Mouse (Mus musculus): Measurements from ENCODE around the gene Iqce. TPM values are rescaled to one million over a fixed set of nuclear protein-coding genes. Genes with fewer than 3 reads are reported as not detected.
A peak's percentile ranks its signal among the peaks of the same experiment; 100 is the strongest.

The Iqce gene
- total RNA-seq, 1 experiment from 2014 or later = 34.4 TPM

- ATAC-seq (replicated peaks in 1 of 2; ENCODE audit: insufficient read depth in 1 of 2, low FRiP score in 2 of 2, low TSS enrichment in 1 of 2, low read depth in 1 of 2, poor library complexity in 2 of 2, severe bottlenecking in 2 of 2) = no peak
These were observed 18.6 kb upstream of the Iqce start for GRCm38 (mm10) chr5:140720773-140721172.

- no peak for ATAC-seq (replicated peaks in 1 of 2; ENCODE audit: insufficient read depth in 1 of 2, low FRiP score in 2 of 2, low TSS enrichment in 1 of 2, low read depth in 1 of 2, poor library complexity in 2 of 2, severe bottlenecking in 2 of 2)
These were observed 8.9 kb upstream of the Iqce start for GRCm38 (mm10) chr5:140711040-140711439.

- no peak for ATAC-seq (replicated peaks in 1 of 2; ENCODE audit: insufficient read depth in 1 of 2, low FRiP score in 2 of 2, low TSS enrichment in 1 of 2, low read depth in 1 of 2, poor library complexity in 2 of 2, severe bottlenecking in 2 of 2)
These were observed 8.1 kb upstream of the Iqce start for GRCm38 (mm10) chr5:140710315-140710714.

- ATAC-seq (replicated peaks in 1 of 2; ENCODE audit: insufficient read depth in 1 of 2, low FRiP score in 2 of 2, low TSS enrichment in 1 of 2, low read depth in 1 of 2, poor library complexity in 2 of 2, severe bottlenecking in 2 of 2) = no peak
These were observed 3.5 kb upstream of the Iqce start for GRCm38 (mm10) chr5:140705501-140706171.

- ATAC-seq (replicated peaks in 1 of 2; ENCODE audit: insufficient read depth in 1 of 2, low FRiP score in 2 of 2, low TSS enrichment in 1 of 2, low read depth in 1 of 2, poor library complexity in 2 of 2, severe bottlenecking in 2 of 2) = peak; percentile 89 to 90
These were observed 2.4 kb upstream of the Iqce start, which contains the start of gene Brat1 for GRCm38 (mm10) chr5:140704378-140705251. Brat1 (plus strand) TSS chr5:140705011.

GRCm38 (mm10) chr5:140703480-140704377 lies 1.6 kb upstream of the Iqce start:
- ATAC-seq (replicated peaks in 1 of 2; ENCODE audit: insufficient read depth in 1 of 2, low FRiP score in 2 of 2, low TSS enrichment in 1 of 2, low read depth in 1 of 2, poor library complexity in 2 of 2, severe bottlenecking in 2 of 2) = no peak

- no peak for ATAC-seq (replicated peaks in 1 of 2; ENCODE audit: insufficient read depth in 1 of 2, low FRiP score in 2 of 2, low TSS enrichment in 1 of 2, low read depth in 1 of 2, poor library complexity in 2 of 2, severe bottlenecking in 2 of 2)
These were observed 519 bp upstream of the Iqce start for GRCm38 (mm10) chr5:140702618-140703175.

- peak in 1 of 2 experiments; percentile 8; a peak in 1 of 4 replicates for ATAC-seq (replicated peaks in 1 of 2; ENCODE audit: insufficient read depth in 1 of 2, low FRiP score in 2 of 2, low TSS enrichment in 1 of 2, low read depth in 1 of 2, poor library complexity in 2 of 2, severe bottlenecking in 2 of 2)
These were observed 517 bp downstream of the Iqce start for GRCm38 (mm10) chr5:140701661-140702060.

- no peak for ATAC-seq (replicated peaks in 1 of 2; ENCODE audit: insufficient read depth in 1 of 2, low FRiP score in 2 of 2, low TSS enrichment in 1 of 2, low read depth in 1 of 2, poor library complexity in 2 of 2, severe bottlenecking in 2 of 2)
These were observed 2.4 kb downstream of the Iqce start for GRCm38 (mm10) chr5:140699776-140700175.

GRCm38 (mm10) chr5:140695987-140696386 lies 6.2 kb downstream of the Iqce start:
- no peak for ATAC-seq (replicated peaks in 1 of 2; ENCODE audit: insufficient read depth in 1 of 2, low FRiP score in 2 of 2, low TSS enrichment in 1 of 2, low read depth in 1 of 2, poor library complexity in 2 of 2, severe bottlenecking in 2 of 2)

GRCm38 (mm10) chr5:140688434-140688833 lies 13.7 kb downstream of the Iqce start:
- no peak for ATAC-seq (replicated peaks in 1 of 2; ENCODE audit: insufficient read depth in 1 of 2, low FRiP score in 2 of 2, low TSS enrichment in 1 of 2, low read depth in 1 of 2, poor library complexity in 2 of 2, severe bottlenecking in 2 of 2)

GRCm38 (mm10) chr5:140684343-140685148 lies 17.6 kb downstream of the Iqce start:
- peak in 1 of 2 experiments; percentile 65; a peak in 2 of 4 replicates for ATAC-seq (replicated peaks in 1 of 2; ENCODE audit: insufficient read depth in 1 of 2, low FRiP score in 2 of 2, low TSS enrichment in 1 of 2, low read depth in 1 of 2, poor library complexity in 2 of 2, severe bottlenecking in 2 of 2)

- no peak for ATAC-seq (replicated peaks in 1 of 2; ENCODE audit: insufficient read depth in 1 of 2, low FRiP score in 2 of 2, low TSS enrichment in 1 of 2, low read depth in 1 of 2, poor library complexity in 2 of 2, severe bottlenecking in 2 of 2)
These were observed 20.1 kb downstream of the Iqce start for GRCm38 (mm10) chr5:140682113-140682512.

- ATAC-seq (replicated peaks in 1 of 2; ENCODE audit: insufficient read depth in 1 of 2, low FRiP score in 2 of 2, low TSS enrichment in 1 of 2, low read depth in 1 of 2, poor library complexity in 2 of 2, severe bottlenecking in 2 of 2) = no peak
These were observed 21.2 kb downstream of the Iqce start for GRCm38 (mm10) chr5:140680950-140681349.

GRCm38 (mm10) chr5:140680051-140680450 lies 22.1 kb downstream of the Iqce start:
- ATAC-seq (replicated peaks in 1 of 2; ENCODE audit: insufficient read depth in 1 of 2, low FRiP score in 2 of 2, low TSS enrichment in 1 of 2, low read depth in 1 of 2, poor library complexity in 2 of 2, severe bottlenecking in 2 of 2) = no peak

GRCm38 (mm10) chr5:140677137-140677536 lies 25.0 kb downstream of the Iqce start:
- ATAC-seq (replicated peaks in 1 of 2; ENCODE audit: insufficient read depth in 1 of 2, low FRiP score in 2 of 2, low TSS enrichment in 1 of 2, low read depth in 1 of 2, poor library complexity in 2 of 2, severe bottlenecking in 2 of 2) = no peak
